Mouse (Mus musculus): Measurements from ENCODE around the gene Msh2.

The Msh2 gene

GRCm38 (mm10) chr17:87700101-87700500 lies 28.0 kb downstream of the Msh2 start:
- DNase-seq = no peak

GRCm38 (mm10) chr17:87724727-87725126 lies 52.6 kb downstream of the Msh2 start:
- DNase-seq = no peak

- DNase-seq = no peak
Measured at GRCm38 (mm10) chr17:87726489-87727356, 54.6 kb downstream of the Msh2 start.

GRCm38 (mm10) chr17:87731962-87732361 lies 59.8 kb downstream of the Msh2 start:
- no peak for DNase-seq

GRCm38 (mm10) chr17:87734471-87734870 lies 62.3 kb downstream of the Msh2 start:
- DNase-seq = no peak

- DNase-seq = no peak
Measured at GRCm38 (mm10) chr17:87737144-87737543, 65.0 kb downstream of the Msh2 start.

GRCm38 (mm10) chr17:87739835-87740234 lies 67.7 kb downstream of the Msh2 start:
- no peak for DNase-seq

- peak; percentile 81 for DNase-seq
Measured at GRCm38 (mm10) chr17:87744985-87745925, 73.1 kb downstream of the Msh2 start.

- DNase-seq = peak; percentile 76
Measured at GRCm38 (mm10) chr17:87745926-87746888, 74.1 kb downstream of the Msh2 start.

GRCm38 (mm10) chr17:87760315-87760714 lies 88.2 kb downstream of the Msh2 start:
- peak; percentile 69 for DNase-seq

GRCm38 (mm10) chr17:87763146-87763545 lies 91.0 kb downstream of the Msh2 start:
- no peak for DNase-seq

GRCm38 (mm10) chr17:87765031-87765430 lies 92.9 kb downstream of the Msh2 start:
- no peak for DNase-seq

- no peak for DNase-seq
Measured at GRCm38 (mm10) chr17:87766888-87767287, 94.8 kb downstream of the Msh2 start.

GRCm38 (mm10) chr17:87770766-87771165 lies 98.6 kb downstream of the Msh2 start:
- DNase-seq = peak; percentile 97

- DNase-seq = no peak
Measured at GRCm38 (mm10) chr17:87773175-87773574, 101.0 kb downstream of the Msh2 start.
